Mouse (Mus musculus) lung, adult 2 months (tissue): ENCODE results near the gene Stab2.

Experiments
- CTCF ChIP-seq: fragments of 200-500 bp; IDR thresholded peaks from 2 replicates; pipeline ENCODE4 v1.5.1; 2011; ENCODE audit warnings: mild to moderate bottlenecking, low read length, control low read depth; ENCODE audit not compliant: insufficient read depth
- POLR2A ChIP-seq: fragments of 200-500 bp; IDR thresholded peaks from 2 replicates; pipeline ENCODE4 v1.6.1; 2011; ENCODE audit warnings: low read depth, mild to moderate bottlenecking, control low read depth, low read length, borderline replicate concordance; ENCODE audit errors: extremely low read depth

- TF ChIP-seq CTCF (no peak), POLR2A (no peak)
These were observed 92.2 kb downstream of the Stab2 start for GRCm38 (mm10) chr10:86915595-86915994.
